Mouse (Mus musculus): Measurements from ENCODE around the gene Apc2.

Gene Apc2

GRCm38 (mm10) chr10:80264341-80265148 lies 31.2 kb upstream of the Apc2 start:
- DNase-seq = peak; percentile 98 to 100

- DNase-seq = no peak
These were observed 30.7 kb upstream of the Apc2 start for GRCm38 (mm10) chr10:80265149-80265486.

- DNase-seq = no peak
These were observed 25.7 kb upstream of the Apc2 start for GRCm38 (mm10) chr10:80270099-80270498.

GRCm38 (mm10) chr10:80270734-80271181 lies 25.0 kb upstream of the Apc2 start:
- peak; percentile 60 to 61 for DNase-seq

GRCm38 (mm10) chr10:80271186-80271843 lies 24.5 kb upstream of the Apc2 start:
- DNase-seq = no peak

- peak in 1 of 2 experiments; percentile 30 for DNase-seq
These were observed 23.7 kb upstream of the Apc2 start for GRCm38 (mm10) chr10:80271870-80272585.

- no peak for DNase-seq
These were observed 21.9 kb upstream of the Apc2 start for GRCm38 (mm10) chr10:80273847-80274246.

GRCm38 (mm10) chr10:80276238-80276637 lies 19.5 kb upstream of the Apc2 start:
- no peak for DNase-seq

GRCm38 (mm10) chr10:80278390-80278789 lies 17.4 kb upstream of the Apc2 start:
- no peak for DNase-seq

GRCm38 (mm10) chr10:80279273-80279672 lies 16.5 kb upstream of the Apc2 start:
- no peak for DNase-seq

- DNase-seq = no peak
These were observed 14.5 kb upstream of the Apc2 start for GRCm38 (mm10) chr10:80281304-80281703.

GRCm38 (mm10) chr10:80281921-80282371 lies 13.8 kb upstream of the Apc2 start:
- DNase-seq = peak in 1 of 2 experiments; percentile 56

GRCm38 (mm10) chr10:80282481-80283441 lies 13.0 kb upstream of the Apc2 start:
- DNase-seq = peak in 1 of 2 experiments; percentile 24

GRCm38 (mm10) chr10:80285222-80286070 lies 10.3 kb upstream of the Apc2 start:
- DNase-seq = no peak

GRCm38 (mm10) chr10:80288097-80288496 lies 7.7 kb upstream of the Apc2 start:
- DNase-seq = no peak

- no peak for DNase-seq
These were observed 7.1 kb upstream of the Apc2 start for GRCm38 (mm10) chr10:80288657-80289056.

GRCm38 (mm10) chr10:80292251-80293146 lies 3.3 kb upstream of the Apc2 start, which contains the start of gene Rps15:
TSS of gene Rps15 (plus strand) at chr10:80292453.
- peak; percentile 96 for DNase-seq

GRCm38 (mm10) chr10:80293325-80293724 lies 2.5 kb upstream of the Apc2 start:
- DNase-seq = no peak

- no peak for DNase-seq
These were observed 1.5 kb upstream of the Apc2 start for GRCm38 (mm10) chr10:80294311-80294710.

GRCm38 (mm10) chr10:80294788-80295303 lies 931 bp upstream of the Apc2 start:
- DNase-seq = peak in 1 of 2 experiments; percentile 27
